Mouse (Mus musculus): ENCODE results near the gene Sap30l.

GRCm38 (mm10) chr11:57850298-57850697 is 48.9 kb downstream of the Sap30l start:
- no peak for TF ChIP-seq POLR2A (IDR thresholded peaks at IDR 0.05; ENCODE audit: low read depth, low read length)
- TF ChIP-seq ETS1 (conservative IDR thresholded peaks at IDR 0.05; ENCODE audit: low read depth, low read length), result no peak
- TF ChIP-seq BHLHE40 (IDR thresholded peaks at IDR 0.05; ENCODE audit: low read depth, low read length), result no peak
- no peak for TF ChIP-seq USF1 (IDR thresholded peaks at IDR 0.05; ENCODE audit: low read depth, low read length)
- TF ChIP-seq EP300 (IDR thresholded peaks at IDR 0.05; ENCODE audit: low read length), result no peak
- TF ChIP-seq CHD1 (IDR thresholded peaks at IDR 0.05; ENCODE audit: low read depth, low read length), result no peak
- no peak for TF ChIP-seq CTCF (conservative IDR thresholded peaks at IDR 0.05 in 1 of 2, IDR thresholded peaks at IDR 0.05 in 1 of 2; ENCODE audit: low read depth in 2 of 2, low read length in 2 of 2)
- no peak for TF ChIP-seq MAZ (IDR thresholded peaks at IDR 0.05; ENCODE audit: low read depth, low read length)
- TF ChIP-seq SIN3A (IDR thresholded peaks at IDR 0.05; ENCODE audit: low read length), result no peak
- no peak for TF ChIP-seq MAFK (IDR thresholded peaks at IDR 0.05; ENCODE audit: insufficient replicate concordance, low read length)
- no peak for TF ChIP-seq TBP (conservative IDR thresholded peaks at IDR 0.05; ENCODE audit: low read depth, low read length)
- no peak for TF ChIP-seq TCF12 (IDR thresholded peaks at IDR 0.05; ENCODE audit: low read depth, low read length)

All from CH12.LX (cell line).